Mouse (Mus musculus) G1E-ER4 (cell line): ENCODE measurements at regions not wholly inside any gene's neighbourhood (a gene's known extent, or its start where the extent isn't known, plus 50 kb on each side); places are given as distances from the start of the nearest gene placed in this dataset.
A peak's percentile ranks its signal among the peaks of the same experiment; 100 is the strongest.

Source experiments
- GATA1 ChIP-seq: IDR thresholded peaks from one replicate; pipeline ENCODE4 v1.8.0; 2012; ENCODE audit warnings: low read length, inconsistent platforms

DNA sequence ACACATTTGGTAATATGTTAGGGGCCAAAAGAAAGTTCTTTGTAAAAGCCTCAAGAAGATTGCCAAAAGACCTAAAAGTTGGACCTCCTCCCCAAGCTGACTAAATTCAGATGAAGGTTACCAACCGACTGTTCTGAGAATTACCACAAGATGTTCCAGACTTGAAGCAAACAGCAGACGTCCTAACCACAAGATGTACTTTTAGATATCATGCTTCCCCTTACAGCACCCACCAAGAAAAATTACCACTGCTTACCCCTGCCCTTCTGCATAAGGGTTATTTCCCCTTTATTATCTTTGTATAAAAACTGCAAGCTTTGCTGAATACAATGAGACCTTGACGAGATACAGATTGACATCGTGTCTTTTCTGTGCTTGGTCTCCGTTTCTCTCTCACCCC, 121.6 kb upstream of the Cst10 start:
- TF ChIP-seq GATA1 = peak; percentile 83

GRCm38 (mm10) chr2:149284199-149284598, 120.7 kb upstream of the Cst10 start:
- no peak for TF ChIP-seq GATA1

- peak; percentile 80 for TF ChIP-seq GATA1
Observed at GRCm38 (mm10) chr2:149305553-149305952, 99.3 kb upstream of the Cst10 start.

DNA sequence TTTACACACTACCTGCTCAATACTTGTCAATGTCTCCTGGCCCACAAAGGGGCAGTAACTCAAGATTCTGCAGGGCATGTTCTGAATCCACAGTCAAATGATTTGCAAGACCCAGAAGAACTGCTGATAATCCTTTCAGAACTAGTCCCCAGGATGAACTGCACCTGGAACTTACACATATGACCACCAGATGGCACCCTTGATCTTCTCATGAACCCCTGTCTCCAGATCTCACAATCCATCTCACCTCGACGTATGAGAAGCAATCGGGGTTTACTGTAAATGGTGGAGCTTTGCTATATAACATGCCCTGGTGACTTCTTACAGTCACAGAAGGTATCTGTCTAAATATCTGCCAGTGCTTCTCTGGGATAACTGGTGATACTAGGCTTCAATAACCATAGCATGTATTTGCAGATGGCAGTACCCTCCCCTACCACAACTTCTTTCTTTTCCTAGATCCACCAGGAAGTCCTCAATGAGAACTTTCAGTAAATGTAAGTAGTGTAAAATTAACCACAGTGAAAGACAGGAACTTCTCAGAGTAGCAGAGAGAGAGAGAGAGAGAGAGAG, 54.5 kb upstream of the Cst10 start:
- no peak for TF ChIP-seq GATA1
